Mouse (Mus musculus) cerebellum, adult 9-10 months (tissue): ENCODE results near the gene Tmem54.

Experiments used
- DNase-seq: peaks from one replicate; pipeline ENCODE4 v3.0.0; 2022

The Tmem54 gene

GRCm38 (mm10) chr4:129130755-129131303, 25.5 kb downstream of the Tmem54 start:
- no peak for DNase-seq

- peak; percentile 93 for DNase-seq
Measured at GRCm38 (mm10) chr4:129134799-129135585, 29.6 kb downstream of the Tmem54 start.

DNA sequence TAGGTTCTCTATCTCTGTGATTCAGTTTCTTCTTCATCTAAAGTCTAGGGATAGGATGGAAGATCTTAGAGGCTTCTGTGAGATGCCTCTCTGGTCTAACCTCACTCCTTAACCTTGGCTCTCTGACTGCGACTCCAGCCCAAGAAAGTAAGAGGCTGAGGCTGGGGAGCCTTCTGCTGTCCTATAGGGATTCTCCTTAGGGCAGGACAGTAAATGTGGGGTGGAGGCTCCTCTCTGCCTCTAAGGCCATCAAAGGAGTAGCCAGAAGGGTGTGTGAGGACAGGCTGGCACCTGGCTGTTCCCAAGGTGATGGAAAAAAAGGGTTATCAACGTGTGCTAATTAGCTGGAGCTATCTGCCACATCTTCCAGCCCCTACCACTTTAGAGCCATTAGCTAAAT, 30.3 kb downstream of the Tmem54 start:
- DNase-seq, result no peak

- DNase-seq, result peak; percentile 63
Measured at GRCm38 (mm10) chr4:129136189-129136578, 30.8 kb downstream of the Tmem54 start.

- DNase-seq, result peak; percentile 67
Measured at GRCm38 (mm10) chr4:129136579-129137391, 31.4 kb downstream of the Tmem54 start, which contains the start of gene Fndc5. TSS of gene Fndc5 (plus strand) at chr4:129136999.

- DNase-seq, result no peak
Measured at GRCm38 (mm10) chr4:129137392-129138321, 32.3 kb downstream of the Tmem54 start.

- no peak for DNase-seq
Measured at GRCm38 (mm10) chr4:129139642-129140041, 34.3 kb downstream of the Tmem54 start.

DNA sequence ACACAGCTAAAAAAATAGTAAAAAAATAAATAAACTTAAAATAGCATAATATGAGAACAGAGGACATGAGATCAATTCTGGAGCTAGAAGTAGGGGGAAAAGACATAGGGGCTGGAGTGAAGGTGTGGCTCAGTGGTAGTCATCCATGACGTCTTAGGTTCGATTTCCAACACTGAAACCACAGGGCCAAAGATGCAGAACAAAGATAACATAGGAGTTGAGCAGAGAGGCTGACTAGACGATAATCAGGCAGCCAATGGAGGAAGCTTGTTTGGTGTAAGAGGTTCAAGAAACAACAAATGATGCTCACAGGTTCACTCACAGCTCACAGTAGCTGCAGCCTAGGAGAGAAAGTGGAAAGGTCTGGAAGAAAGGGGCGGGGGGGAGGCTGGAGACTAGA, 35.5 kb downstream of the Tmem54 start:
- no peak for DNase-seq

- DNase-seq, result no peak
Measured at GRCm38 (mm10) chr4:129141560-129142438, 36.5 kb downstream of the Tmem54 start.

GRCm38 (mm10) chr4:129142439-129143045, 37.2 kb downstream of the Tmem54 start:
- DNase-seq, result no peak

DNA sequence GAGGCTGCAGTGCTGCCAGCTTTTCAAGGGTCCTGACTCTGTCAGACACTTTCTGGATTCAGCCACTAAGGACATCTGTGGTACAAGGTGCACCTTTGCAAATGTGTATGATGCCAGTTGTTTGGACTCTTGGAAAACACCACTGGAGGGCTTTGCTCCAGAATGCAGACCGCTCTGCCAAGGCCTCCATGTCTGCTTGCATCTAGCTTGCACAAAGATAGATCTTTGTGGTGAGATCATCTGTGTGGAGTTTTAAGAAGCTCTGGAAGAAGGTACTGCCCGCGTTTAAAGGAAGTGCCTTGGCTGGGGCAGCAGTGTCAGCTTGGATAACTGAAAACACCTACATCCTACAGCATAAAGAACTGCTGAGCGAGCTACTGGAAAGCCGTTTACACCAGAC, 38.2 kb downstream of the Tmem54 start:
- no peak for DNase-seq

- DNase-seq, result peak; percentile 95
Measured at GRCm38 (mm10) chr4:129144401-129145367, 39.3 kb downstream of the Tmem54 start.

DNA sequence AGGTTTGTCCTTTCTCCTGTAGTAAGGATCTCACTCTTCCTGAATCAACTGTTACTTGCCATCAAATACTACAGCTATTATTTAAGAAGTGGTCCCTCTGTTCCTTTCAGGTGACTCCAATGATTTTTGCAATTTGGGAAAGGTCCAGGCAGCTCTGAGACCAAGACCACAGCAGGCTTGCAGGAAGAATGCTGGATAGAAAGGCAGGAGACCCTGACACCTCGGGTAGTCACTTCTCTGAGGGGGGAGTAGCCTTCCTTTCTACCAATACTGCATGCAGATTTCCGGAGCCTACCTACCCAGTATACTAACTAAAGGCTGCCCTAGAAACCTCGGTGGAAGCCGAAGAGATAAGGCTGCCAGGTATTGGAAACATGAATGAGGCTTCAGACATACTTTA, 40.1 kb downstream of the Tmem54 start:
- no peak for DNase-seq

DNA sequence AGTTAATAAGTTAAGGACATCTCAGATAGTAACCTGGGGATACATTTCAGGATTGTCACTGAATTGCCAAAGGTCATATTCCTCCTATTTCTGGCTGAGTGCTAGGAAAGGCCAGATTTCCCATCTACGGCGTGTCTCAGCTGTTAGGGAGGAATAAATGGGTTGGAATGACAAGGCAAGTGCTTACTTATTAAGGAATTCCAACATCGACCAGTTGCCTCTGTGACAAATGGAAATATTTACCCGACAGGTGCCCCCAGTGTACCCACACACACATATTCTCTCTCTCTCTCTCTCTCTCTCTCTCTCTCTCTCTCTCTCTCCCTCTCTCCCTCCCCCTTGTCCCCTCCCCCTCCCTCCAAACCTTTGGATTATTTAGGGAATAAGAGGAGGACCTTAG, 40.6 kb downstream of the Tmem54 start:
- no peak for DNase-seq

GRCm38 (mm10) chr4:129146392-129146791, 41.0 kb downstream of the Tmem54 start:
- DNase-seq, result no peak

- no peak for DNase-seq
Measured at GRCm38 (mm10) chr4:129147552-129148103, 42.3 kb downstream of the Tmem54 start.

GRCm38 (mm10) chr4:129149321-129149720, 44.0 kb downstream of the Tmem54 start:
- no peak for DNase-seq

DNA sequence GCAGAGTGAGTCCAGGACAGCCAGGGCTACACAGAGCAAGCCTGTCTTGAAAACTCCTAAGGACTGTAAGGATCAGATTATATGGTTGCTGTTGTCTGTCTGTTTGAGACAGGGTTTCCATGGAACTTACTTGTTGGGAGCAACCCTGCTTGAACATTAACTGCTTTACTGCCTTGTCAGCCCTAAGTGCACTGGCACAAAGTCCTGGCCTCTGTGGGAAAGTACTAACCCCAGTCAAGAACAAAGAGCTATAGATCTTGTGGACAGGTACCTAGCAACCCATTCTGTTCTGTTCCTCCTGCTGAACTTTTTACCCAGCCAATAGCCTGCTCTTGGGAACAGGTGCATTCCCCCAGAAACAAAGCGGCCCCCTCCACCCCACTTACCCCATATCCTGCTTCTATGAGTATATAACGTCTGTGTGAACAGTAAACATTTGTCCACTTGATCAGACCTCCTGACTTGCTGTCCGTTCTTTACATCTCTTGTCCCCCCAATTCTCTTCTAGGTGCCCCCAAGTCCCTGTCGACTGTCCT, 46.0 kb downstream of the Tmem54 start:
- DNase-seq, result no peak

GRCm38 (mm10) chr4:129157541-129157940, 52.2 kb downstream of the Tmem54 start:
- DNase-seq, result no peak
